Mouse (Mus musculus) thymus, postnatal 0 days (tissue): ENCODE results near the gene Tubb1. TPM values are rescaled to one million over a fixed set of nuclear protein-coding genes. Genes with fewer than 3 reads are reported as not detected.

Experiments
- DNase-seq: peaks from one replicate; pipeline ENCODE4 v3.0.0-alpha.2; 2015; ENCODE audit warnings: low spot score
- polyA plus RNA-seq: library from polyadenylated mRNA; unstranded; fragments of >200 nt; fragmentation: Nextera tagmentation; extraction: Ambion mirVana; gene quantifications from 2 replicates; pipeline ENCODE4 v1.2.1, GENCODE M21; 2015

Tubb1 gene
- polyA plus RNA-seq, 1 experiment from 2014 or later = 0.22 TPM

GRCm38 (mm10) chr2:174442460-174442859 lies 8.0 kb upstream of the Tubb1 start:
- peak; percentile 47 for DNase-seq

DNA sequence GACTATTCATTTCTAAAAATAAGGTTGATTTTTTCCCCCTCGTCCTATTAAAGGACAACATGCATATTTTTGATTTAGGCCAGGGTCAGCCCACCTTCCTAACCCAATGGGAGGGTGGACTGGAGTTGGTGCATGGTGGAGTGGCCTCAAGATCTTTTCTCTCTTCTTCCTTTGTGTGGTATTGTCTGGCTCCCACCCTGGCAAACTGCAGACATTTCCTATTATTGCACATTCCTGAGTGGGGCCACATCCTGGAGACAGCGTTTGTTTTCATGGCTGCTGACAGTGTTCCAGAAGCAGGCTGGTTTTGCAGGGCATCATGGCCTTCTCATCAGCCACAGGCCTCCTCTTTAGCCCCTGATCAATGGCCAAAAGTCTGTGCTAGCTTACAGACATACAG lies 7.4 kb upstream of the Tubb1 start:
- no peak for DNase-seq

DNA sequence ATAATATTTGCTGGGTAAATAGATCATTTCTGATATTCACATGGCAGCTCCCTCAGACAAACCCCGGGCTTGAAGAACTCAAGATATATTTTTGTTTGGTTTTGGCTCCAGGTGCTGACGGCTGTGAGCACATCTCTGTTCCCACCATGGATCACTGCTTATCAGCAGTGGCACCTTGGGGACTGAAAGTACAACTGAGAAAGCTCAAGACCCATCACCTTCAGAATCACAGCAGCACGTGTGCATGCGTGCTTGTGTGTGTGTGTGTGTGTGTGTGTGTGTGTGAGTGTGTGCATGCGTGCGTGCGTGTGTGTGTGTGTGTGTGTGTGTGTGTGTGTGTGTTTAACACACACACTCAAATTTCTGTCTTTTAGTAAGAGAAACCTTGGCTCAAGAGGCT lies 6.1 kb upstream of the Tubb1 start:
- DNase-seq = no peak

DNA sequence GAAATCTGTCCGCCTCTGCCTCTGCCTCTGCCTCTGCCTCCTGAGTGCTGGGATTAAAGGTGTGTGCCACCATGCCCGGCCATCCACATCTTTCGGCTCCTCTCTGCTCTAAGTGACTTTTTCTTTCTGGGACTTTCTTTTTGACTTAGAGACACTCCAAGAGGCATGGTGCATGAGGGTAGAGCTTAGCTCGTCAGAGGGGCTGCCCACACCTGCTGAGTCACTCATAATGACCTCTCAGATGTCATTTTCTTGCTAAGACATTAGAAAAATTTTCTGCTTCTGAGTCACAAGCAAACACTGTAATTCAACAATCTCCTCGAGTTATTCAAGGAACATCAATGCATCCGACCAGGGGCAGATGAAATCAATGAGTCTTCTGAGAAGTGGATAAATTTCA lies 5.5 kb upstream of the Tubb1 start:
- DNase-seq = no peak

DNA sequence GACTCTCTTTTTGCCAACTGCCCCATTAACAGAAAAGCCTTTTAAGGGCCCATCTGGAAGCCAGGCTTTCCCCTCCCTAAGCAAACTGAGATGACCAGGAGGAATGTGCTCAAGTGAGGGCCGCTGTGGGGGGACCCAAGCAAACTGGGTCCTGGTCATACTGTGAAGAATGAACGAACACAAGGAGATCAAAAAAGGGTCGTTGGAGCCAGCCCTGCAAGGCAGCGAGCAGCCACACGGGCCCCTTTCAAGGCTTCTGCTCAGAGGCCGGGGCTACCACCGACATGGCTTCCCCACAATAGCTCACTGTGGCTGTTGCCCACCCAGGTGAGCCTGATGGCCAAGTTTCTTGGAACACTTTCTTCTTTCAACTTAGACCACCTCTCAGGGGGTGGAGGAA lies 4.0 kb upstream of the Tubb1 start:
- no peak for DNase-seq

DNA sequence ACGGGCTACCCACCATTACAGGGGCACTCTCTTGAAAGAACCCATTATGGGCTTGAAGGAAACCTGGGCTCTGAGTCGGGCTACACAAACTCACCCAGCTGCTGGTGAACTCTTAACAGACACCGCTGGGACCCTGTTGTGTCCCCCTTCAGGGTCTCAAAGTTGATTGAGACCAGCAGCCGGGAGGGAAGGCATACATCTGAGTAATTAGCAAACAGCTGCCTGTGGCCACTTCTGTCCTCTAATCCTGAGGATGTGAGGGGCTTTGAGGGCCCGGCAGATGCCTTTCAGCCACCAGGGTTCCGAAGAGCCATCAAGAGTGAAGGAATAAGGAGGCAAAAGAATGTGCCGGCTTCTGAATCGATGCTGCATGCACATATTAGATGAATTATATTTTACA lies 3.6 kb upstream of the Tubb1 start:
- no peak for DNase-seq

DNA sequence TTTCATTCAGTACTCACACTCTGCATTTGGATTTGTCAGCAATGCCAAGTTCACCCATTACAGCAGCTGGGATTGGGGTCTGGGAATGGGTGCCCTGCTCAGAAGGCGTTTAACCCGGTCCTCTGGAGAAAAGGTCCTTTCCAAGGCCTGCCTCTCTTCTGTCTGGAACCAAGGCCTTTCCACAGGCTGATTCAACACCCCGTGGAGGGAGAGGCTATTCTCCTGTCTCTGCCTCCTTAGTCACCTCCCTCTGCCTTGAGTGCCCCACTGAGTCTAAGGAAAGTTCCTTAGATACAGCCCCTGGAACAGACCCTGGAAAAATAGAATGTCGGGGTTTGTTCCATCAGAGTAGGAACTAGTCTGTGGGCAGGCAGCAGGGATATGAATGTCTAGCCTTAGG lies 2.1 kb upstream of the Tubb1 start:
- no peak for DNase-seq

GRCm38 (mm10) chr2:174453681-174454080 lies 3.2 kb downstream of the Tubb1 start:
- no peak for DNase-seq

DNA sequence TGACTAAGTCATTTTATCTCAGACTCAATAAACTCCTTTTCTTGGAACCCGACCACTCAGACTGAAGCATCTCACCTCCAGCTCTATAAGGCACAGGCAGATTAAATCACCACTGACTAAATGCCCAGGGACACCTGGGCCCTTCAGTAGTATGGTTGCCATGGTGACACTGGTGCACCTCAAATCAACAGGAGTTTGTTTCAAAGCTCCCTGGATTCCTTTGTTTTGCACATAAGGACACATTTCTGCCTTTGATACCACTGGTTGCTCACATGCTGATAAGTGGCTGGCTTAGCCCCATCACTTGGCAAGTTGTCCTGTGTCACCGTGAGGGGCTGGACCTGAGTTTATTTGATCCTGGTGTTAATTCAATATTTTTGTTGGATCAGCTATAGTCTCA lies 8.9 kb downstream of the Tubb1 start:
- no peak for DNase-seq

DNA sequence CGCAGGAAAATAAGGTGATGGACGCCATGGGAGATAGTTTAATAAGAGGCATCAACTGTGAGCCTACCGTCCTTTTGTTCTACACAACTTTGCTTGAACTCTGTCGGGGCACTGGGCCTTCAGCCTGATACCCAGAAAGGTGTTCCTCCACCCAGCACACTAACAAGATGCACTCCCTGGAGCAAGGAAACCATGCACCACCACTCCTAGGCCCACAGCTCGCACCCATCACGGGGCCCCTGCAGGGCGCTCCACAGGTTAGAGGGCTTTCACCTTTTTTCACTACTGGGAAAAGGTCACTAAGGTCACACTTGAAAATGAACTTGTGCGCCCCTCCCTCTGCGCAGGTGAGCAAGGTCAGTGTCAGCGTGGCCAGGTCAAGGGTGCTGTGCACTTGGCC lies 12.9 kb downstream of the Tubb1 start:
- DNase-seq = no peak

GRCm38 (mm10) chr2:174463789-174464523 lies 13.5 kb downstream of the Tubb1 start, which contains the start of gene Atp5e:
Gene Atp5e (minus strand): TSS chr2:174464105.
- peak; percentile 82 for DNase-seq

GRCm38 (mm10) chr2:174470333-174470732 lies 19.8 kb downstream of the Tubb1 start:
- DNase-seq = no peak

- DNase-seq = no peak
Observed at GRCm38 (mm10) chr2:174470786-174471405, 20.4 kb downstream of the Tubb1 start.

- DNase-seq = no peak
Observed at GRCm38 (mm10) chr2:174472407-174472806, 21.9 kb downstream of the Tubb1 start.

DNA sequence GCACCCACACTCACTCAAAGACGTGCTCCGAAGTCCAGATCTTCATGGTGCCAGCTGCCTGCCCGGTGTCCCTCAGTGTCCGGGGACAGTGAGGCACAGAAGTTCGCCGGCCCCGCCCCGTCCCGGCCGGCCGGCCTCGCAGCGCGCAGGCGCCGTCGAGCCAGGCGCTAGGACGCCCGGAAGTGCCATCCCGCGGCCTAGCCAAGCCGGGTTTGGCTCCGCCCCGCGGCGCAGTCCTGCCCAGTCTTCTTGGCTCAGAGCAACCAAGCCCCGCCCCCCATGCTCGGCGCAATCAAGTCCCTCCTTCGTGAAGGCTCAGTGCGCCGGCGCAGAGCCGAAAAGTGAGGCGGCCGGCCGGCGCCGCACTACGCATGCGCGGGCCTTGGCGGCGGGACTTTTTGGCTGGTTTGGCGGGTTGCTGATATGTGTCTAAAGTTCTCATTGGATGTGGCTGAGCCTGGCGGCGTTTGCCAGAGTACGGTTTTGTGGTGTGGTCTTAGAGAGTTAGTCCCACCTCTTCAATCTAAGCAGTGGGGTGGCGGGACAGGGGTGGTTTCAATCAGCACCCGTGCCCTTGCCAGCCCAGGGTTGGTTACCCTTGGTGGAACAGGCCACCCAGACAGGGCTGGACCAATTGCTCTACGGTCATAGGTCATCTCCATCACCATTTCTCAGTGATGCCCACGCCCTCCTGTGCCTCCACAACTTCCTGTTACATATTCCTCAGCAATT lies 22.5 kb downstream of the Tubb1 start, which contains the start of gene Prelid3b:
Prelid3b (minus strand) TSS at position 264 of the 732 bp plus-strand sequence.
- DNase-seq = peak; percentile 99

GRCm38 (mm10) chr2:174473550-174473927 lies 23.0 kb downstream of the Tubb1 start:
- no peak for DNase-seq

DNA sequence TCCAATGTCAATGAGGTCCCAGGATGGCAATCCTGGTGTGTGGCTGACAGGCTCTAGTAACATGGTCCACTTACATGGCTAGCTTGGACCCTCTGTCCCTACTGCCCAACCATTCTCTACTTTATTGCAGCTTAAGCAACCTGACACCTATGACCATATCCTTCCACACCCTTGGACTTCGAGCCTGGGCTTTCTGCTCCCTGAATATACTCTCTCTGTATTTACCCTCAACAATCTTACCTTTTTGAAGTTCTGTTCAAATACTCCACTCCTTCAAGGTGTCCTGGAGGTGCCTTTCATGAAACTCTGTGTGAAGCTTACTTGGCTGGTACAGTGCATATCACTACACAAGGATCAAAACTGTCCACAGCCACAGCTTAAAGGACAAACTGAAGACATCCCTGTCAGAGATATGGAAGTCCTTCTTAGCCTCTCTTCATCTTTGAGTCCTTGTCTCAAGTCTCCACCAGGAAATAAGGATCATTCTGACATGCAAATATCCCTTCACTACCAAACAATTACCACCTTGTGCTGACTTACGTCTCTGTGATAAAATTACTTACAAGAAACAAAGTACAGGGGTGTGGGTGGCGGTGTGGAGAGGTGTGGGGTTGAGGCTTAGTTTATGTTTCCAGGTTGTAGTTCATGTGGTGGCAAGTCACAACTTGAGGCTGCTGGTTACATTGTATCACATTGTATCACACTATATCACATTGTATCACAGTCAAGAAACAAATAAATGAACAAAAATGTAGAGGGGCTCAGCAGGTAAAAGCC lies 27.2 kb downstream of the Tubb1 start:
- no peak for DNase-seq

DNA sequence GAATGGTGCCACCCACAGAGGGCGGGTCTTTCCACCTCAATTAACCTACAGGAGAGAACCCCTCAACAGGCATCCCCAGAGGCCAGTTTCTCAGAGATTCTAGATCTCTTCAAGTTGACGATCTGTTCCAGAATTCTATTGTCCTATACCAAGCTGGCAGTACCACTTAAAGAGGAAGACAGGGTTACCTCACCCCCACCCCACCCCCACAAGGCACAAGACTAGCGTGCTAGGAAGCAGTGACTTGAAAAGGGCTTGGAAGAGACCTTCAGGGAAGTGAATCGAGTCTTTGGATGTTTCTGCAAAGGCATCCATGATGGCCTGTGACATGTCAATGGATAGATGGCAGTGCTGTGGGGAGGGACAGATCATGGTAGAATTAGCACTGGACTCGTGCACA lies 28.3 kb downstream of the Tubb1 start:
- no peak for DNase-seq

GRCm38 (mm10) chr2:174487005-174487404 lies 36.5 kb downstream of the Tubb1 start:
- DNase-seq = no peak

GRCm38 (mm10) chr2:174492858-174493257 lies 42.4 kb downstream of the Tubb1 start:
- peak; percentile 39 for DNase-seq

DNA sequence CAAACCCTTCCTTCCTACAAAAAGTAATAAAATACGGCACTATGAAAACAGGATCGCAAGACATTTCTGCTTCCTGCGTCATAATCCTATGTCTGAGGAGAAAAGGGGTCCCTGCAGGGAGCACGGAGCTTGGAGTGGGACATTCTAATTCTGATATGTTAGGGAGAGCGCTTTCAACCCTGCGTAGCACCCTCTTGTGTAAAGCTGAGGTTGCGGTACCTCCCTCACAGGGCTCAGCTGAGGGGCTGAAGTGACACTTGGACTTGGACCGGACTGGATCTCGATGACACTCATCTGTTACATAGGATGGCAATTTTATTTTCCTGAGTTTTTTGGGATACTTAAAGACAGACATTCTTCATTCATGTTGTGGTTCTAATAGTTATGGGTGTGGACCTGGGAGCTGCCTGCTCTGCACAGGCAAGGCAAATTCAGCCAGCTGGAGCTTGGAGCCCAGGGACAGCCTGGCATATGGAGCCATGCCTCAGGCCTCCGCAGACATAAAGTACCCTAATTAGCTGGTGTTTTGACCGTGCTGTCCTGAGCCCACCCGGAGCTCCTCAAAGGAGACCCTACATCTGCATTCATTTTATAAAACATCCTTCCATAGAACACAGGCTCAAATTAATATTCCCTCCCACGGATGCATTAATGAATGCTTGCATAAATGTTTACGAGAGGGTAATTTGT lies 50.5 kb downstream of the Tubb1 start:
- no peak for DNase-seq
